Mouse (Mus musculus): Measurements from ENCODE around the gene Spdef. TPM values are rescaled to one million over a fixed set of nuclear protein-coding genes. Genes with fewer than 3 reads are reported as not detected.

Spdef gene
- 1 to 10 TPM; 2.8 to 5.8 TPM for total RNA-seq (2021)

DNA sequence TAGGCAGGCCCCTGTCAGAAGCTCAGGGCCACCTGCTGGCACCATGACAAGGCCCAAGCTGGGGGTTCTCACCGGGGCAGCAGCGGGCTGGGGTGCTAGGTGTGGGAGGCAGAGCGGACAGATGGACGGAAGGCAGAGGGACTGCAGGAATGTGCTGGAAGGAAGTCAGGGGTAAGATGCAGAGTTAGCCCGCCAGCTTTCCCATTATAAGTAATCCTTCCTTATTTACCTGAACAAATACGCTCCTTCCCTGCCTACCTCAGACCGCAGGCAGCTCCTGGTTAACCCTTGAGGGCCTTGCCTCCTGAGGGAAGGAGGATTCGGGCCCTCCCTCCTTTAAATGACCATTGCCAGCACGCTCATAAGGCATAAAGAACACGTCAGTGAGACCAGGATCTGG is at the start of gene Spdef:
Gene Spdef (minus strand): TSS at position 186 of the 400 bp plus-strand sequence.
- no peak for DNase-seq
- intact Hi-C loops (cut with DNase I), result no loop called here

DNA sequence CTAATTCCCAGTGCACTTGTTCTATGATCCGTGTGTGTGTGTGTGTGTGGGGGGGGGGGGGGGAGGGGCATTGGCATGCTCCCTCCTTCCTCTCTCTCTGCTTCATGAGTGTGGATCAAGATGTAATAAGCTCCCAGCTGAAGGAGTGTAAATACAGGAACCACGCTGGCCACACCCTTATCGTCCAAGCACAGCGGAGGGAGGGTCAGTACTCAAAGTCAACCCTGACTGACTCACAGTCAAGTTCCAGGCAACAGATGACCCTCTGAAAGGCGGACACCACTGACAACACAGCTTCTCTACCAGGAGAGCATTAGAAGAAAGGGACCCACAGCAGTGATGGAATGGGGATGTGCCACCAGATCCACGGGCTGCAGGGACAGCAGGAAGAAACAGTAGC is 49.1 kb upstream of the Spdef start:
- intact Hi-C loops (cut with DNase I), result no loop called here
- no peak for DNase-seq

DNA sequence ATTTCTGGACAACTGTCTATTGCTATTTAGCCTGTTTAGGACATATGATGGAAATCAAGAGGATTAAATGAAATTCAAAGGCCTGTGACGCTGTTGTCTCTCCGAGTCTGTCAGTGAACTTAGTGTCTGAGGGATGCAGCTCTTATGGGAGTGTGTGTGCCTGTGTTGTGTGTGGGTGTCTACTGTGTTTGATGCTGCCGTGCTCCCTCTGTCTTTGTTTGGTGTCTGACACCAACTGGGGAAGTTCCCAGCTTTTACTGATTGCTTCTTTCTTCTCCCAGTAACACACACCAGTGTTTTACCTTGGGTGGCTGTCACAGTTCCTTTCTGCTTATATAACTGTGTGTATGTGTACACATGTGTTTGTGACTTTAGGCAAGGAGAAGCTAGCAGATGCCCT is 45.4 kb upstream of the Spdef start:
- DNase-seq, result no peak
- intact Hi-C loops (cut with DNase I), result no loop called here

DNA sequence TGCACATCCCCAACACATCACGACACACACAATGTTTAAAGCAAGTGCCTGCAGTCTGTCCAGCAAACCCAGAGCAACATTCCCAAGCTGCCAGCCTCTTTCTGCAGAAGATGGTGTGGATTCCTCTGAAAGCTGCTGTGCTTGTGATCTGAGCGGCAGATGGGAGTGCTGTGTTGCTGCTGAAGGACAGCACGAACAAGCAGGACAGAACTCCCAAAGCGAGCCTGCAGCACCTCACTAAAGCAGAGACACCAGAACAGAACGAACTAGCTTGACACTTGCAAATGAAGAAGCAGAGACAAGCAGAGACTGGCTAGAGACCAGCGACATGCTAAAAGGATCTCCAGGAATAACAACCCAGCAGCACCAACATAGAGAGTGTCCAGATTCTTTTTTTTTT is 42.9 kb upstream of the Spdef start:
- no peak for DNase-seq
- intact Hi-C loops (cut with DNase I), result no loop called here

DNA sequence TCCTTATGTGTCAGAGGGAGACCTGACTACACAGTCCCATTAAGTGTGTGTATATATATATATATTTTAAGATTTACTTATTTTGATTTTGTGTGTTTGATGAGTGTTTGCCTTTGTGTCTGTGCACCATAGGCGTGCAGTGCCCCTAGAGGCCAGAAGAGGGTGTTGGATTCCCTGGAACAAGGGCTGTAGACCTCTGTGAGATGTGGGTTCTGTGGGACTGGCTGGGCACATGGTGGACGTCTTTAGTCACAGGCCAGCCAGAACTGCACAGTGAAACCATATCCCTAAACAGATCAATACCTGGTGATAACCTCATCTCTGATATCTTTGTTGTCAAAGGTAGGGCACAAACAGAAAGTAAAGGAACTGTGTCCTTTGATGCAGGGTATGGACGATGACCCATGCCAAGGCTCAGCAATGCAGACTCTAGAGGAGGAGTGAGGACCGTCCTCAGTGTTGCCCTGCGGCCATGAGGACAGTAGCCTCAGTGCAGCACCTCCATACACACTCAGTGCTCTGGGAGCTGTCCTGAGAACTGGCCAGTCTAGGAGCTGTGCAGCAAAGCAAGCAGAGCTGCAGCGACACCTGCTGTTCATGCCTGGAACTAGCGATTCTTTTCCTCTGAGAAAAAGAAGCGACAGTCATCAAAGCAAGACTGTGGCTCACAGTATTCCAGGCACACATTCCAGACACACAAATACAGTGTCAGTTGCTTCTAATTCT is 40.2 kb upstream of the Spdef start:
- intact Hi-C loops (cut with DNase I), result no loop called here
- DNase-seq, result peak; percentile 81

DNA sequence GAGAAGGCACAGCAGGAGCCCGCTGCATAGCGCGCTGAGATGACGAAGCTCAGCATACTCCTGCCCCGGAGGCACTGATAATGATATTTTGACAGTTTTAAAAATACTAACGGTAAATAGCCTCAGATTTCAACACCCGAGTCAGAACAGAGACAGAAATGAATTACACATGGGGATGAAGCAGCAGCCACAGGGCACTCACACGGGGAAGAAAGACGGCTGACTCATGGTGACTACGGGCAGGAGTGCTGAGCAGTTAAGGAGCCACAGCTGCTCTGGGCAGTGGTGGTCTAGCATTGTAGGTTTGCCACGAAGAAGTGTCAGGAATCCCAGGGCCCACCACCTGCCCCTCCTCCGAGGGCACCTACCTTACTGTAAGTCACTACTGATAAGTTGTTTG is 38.8 kb upstream of the Spdef start:
- DNase-seq, result no peak
- intact Hi-C loops (cut with DNase I), result no loop called here

DNA sequence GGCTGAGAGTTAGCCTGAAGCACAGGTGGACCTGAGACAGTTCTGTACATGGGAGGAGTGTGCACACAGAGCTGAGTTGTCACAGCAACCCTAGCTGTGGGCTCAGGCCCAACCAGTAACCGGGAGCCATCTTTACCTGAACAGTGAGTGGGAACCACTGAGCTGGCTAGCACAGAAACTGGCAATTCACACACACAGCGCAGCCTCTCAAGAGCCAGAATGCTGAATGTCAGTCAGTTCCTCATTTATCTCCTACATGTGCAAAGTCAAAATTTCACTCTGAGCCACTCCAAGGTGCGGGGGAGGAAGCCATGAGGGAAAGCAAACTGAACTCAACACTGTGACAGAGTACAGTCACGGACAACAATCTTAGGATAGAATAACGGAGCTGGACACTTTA is 38.4 kb upstream of the Spdef start:
- intact Hi-C loops (cut with DNase I), result no loop called here
- no peak for DNase-seq

DNA sequence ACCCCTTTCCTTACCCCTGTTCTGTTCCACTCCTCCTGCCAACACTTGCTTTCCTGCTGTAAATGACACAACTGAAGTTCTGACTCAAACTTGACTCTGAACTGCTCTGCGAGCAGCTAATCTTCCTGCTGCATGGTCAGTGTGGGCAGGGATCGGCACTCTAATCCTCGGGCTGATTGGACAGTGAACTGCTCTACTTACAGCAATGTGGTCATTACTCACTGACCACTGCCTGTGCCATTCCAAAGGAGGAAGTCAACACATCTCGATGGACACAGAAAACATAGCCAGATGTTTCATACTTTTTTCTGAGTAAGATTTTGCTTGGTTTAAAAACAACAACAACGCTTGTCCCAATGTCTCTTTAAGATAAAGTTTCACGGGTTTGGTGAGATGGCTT is 36.3 kb upstream of the Spdef start:
- intact Hi-C loops (cut with DNase I), result no loop called here
- DNase-seq, result no peak

DNA sequence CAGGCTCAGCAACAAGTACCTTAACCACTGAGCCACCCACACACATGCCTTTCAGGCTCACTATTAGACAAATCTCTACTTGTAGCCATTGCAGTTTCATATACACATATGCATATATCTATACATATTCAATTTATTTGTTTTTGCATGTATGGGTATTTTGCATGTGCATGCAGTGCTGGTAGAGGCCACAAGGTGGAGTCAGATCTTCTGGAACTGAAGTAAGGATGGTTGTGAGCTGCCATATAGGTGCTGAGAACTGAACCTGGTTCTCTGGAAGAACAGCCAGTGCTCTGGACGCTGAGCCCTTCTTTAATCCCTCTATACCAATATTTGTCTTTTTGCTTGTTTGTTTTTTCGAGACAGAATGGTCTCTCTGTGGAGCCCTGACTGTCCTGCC is 35.7 kb upstream of the Spdef start:
- DNase-seq, result no peak
- intact Hi-C loops (cut with DNase I), result loop anchor here (5.0 kb wide), 1 partner anchor 127 kb away; the partner anchor contains the start of genes RPS10-NUDT3 and Rps10

DNA sequence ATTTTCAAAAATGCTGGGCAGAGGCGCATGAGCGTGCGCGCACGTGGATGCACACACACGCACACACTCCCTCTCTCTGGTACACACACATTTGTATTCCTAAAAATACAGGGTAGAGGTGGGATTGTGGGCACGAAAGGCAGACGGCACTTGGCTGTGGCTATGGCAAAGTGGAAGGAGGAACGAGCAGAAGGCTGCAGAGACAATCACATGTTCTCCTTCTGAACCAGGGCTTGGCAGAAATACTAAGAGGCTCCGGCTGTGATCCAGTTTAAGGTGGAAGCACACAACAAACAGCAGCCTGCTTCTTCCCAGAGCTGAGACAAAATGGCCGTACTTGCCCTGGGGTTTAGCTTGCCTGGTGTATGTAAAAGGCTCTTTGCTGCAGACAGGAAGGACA is 34.1 kb upstream of the Spdef start:
- no peak for DNase-seq
- intact Hi-C loops (cut with DNase I), result loop anchor here (5.0 kb wide), 1 partner anchor 126 kb away; the partner anchor contains the start of genes RPS10-NUDT3 and Rps10

DNA sequence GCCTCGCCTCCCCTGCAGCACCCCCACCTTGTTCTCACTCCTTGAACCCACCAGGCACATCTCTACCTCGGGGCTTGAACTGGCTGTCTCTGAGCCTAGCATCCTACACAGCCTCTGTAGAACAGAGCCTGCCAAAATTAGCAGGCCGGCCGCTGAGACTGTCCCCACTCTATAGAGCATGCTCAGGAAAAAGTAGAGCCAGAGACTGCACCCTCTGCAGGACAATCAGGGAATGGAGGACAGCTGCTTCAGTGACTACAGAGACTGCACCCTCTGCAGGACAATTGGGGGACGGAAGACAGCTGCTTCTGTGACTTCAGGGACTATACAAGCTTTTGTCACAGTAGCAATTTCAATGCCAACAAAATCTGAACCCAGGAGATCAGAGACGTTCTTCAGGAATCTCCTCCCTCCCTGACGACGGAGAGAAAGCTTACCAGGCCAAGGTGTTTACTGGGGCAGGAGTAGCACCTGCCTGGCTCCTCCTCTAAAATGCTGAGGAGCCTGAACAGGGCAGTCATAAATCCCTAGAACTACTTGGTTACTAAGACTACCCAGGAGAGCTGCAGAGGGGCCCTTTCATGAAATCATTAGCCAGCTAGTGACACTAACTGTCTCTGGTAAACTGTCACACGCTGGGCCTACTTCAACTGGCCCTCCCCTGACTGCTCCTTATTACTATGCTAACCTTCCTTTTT is 33.0 kb upstream of the Spdef start:
- DNase-seq, result peak; percentile 92
- intact Hi-C loops (cut with DNase I), result loop anchor here (5.0 kb wide), 1 partner anchor 124 kb away; the partner anchor contains the start of genes RPS10-NUDT3 and Rps10

DNA sequence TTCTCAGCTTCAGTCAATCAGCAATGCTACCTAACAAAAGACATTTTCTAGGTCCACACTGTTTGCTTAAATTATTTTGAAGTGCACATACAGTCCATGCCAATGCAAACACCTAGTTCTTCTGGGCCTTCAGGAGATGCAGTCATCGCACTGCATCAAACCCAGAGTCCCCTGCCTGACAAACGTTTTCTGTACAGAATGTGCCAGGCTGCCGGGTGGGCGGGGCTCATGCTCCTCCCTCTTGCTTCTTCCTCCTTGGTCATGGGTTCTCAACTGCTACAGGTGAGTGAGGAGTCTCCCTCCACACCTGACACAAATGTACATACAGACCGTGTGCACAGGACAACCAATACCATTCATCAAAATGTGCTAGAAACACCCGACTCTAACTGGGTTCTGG is 31.4 kb upstream of the Spdef start:
- intact Hi-C loops (cut with DNase I), result loop anchor here (5.0 kb wide), 1 partner anchor 123 kb away; the partner anchor contains the start of genes RPS10-NUDT3 and Rps10
- no peak for DNase-seq

DNA sequence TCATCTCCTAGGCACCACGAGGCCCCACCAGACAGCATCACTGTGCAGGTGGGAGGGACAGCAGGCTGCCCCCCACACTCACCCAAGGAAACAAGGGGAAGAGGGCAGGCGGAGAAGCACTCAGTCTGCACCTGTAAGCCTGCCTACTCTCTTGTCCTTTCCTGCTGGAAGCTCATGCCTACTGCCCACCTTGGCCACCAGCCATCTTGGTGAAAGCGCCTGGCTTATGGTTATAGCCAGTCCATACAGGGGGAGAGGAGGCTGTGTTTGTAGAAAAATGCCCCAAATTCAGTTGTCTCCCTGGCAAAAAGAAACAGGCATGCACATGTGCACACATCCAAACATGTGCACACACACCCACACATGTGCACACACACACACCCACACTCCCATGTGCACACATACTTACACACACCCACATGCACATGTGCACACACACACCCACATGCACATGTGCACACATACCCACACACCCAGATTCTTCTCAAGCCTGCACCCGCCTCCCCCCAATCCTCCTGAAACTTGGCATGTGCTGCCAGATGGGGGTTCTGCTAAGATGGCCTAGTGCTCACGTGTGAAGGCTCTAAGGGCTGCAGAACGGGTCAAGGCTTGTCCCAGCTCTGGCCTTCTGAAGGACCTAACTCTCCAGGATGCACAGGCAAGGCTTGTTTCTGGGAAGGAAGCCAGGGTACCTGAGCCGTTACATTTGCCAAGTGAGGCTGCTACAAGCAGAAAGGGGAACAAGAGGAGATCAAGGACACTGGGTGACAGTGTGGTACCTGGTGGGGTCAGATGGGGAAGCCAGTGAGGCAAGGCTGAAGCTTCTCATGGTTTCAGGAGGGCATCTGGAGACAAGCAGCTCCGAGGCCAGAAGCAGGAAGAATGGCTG is 22.8 kb upstream of the Spdef start:
- intact Hi-C loops (cut with DNase I), result no loop called here
- no peak for DNase-seq

DNA sequence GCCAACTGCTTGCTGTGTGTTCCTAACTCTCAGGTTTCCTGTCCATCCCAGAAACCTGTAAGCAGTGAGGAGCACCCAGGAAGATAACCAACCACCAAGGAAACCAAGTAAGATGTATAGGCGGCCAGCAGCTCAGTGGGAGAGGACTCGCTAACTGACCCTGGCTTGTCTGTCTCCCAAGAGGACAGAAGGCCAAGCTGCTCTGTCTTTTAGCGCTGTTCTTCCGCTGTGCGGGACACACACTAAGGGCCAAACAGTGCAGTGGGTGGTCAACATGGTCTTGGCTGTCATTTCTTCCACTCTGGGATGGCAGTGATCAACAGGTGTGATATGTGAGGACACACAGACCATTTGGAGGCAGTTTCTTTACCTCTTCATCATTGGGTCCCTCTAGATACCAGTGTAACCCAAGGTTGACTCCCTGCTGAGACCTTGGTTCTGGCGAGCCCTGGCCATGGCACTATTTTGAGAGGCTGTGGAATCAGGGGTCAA is 21.7 kb upstream of the Spdef start:
- intact Hi-C loops (cut with DNase I), result no loop called here
- DNase-seq, result peak; percentile 29

DNA sequence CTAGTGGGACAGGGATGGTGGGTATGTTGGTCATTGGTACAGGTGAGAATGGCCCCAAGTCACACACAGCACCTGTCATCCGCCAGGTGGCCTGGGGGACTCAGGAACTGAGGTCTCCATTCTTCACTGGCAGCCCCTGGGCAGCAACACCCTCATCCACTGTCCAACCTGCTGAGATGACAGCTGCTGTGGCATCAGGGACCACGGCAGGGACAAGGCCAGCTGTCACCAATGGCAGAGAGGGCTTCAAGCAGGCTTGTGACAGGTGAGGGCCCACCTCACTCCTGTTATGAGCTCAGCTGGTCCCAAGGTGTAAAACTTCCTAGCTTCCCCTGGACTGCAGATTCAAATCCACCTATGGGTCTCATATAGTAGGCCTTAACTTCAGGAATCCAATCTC is 19.4 kb upstream of the Spdef start:
- DNase-seq, result no peak
- intact Hi-C loops (cut with DNase I), result no loop called here

DNA sequence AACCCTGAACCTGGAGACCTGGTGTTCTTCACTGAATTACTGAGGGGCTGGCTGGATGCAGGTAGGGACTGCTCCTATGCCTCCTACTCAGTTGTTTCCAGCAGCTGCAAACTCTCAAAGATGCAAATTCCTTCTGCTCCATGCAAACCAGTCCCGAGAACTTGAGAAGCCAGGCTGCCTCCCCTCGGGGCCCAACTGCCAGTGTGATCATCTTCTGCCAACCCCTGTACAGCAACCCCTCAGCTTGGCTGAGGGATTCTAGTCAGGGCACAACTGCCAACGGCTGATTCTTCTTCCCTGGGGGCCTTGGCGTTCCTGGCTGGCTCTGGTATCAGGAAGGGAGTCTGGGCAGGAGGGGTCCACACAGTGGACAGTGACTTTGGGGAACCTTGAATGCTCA is 17.7 kb upstream of the Spdef start:
- intact Hi-C loops (cut with DNase I), result no loop called here
- peak; percentile 41 for DNase-seq

DNA sequence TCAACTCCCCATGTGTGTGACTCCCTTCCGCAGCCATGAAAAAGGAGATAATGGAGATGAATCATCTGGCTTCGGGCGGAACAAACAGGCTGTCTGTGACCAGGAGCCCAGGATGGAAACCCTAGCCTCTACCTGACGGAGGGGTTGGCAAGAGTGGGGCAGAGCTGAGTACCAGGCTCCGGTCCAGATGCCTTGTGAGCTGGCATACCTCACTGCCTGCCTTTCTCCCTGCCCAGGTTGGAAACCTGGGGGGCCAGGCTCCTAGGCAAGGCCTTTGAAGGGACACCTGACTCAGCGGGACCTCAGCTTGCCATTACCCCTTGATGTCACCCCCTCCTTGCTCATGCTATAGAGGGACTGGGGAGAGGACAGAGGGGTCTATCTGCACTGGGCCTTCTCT is 12.2 kb upstream of the Spdef start:
- DNase-seq, result no peak
- intact Hi-C loops (cut with DNase I), result no loop called here

DNA sequence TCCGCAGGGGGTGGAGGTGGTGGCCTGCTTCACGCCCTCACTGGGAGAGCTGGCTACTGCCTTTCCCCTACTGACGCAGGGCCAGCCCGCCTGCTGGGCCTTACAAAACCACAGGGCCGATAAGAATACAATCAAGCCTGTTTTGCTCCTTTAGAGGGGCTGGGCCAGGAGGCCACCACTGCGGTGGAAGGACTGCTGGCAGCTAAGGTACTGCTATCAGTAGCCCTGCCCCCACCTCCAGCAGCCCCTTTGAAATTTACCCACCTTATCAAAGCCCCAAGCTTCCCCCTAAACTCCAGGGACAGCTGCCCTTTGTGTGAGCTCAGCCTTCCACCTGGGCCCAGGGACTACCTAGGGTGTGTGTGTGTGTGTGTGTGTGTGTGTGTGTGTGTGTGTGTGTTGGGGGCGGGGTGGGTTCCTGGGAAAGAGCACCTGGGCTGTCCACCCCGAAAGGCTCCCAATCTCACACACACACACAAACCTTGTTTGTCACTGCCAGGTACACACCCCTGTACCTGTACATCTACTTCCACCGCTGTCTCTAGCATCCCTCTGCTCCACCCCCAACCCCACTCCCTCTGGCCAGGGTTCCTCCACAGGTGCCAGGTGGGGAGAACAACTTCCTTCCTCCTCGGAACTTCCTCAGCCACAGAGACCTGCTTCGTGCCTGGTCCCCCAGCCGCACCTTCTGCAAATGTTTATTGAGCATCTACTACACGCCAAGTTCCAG is 5.8 kb upstream of the Spdef start:
- DNase-seq, result no peak
- intact Hi-C loops (cut with DNase I), result no loop called here

DNA sequence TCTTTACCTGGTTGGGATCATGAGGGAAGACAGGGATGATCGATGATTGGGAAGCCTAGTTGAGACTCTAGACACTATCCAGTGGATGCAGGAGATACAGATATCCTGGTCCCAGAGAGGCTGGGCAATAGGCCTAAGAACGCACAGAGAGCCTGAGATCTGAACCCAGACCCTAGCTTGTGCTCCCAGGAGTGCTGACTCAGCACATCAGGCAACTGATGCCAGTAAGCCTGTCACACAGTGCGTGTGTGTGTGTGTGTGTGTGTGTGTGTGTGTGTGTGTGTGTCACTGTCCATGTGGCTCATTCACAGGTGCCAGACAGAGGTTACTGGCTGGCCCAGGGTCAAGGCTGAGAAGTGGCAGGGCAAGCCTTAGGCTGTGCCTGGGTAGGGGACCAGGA is 3.9 kb upstream of the Spdef start:
- intact Hi-C loops (cut with DNase I), result no loop called here
- DNase-seq, result no peak

DNA sequence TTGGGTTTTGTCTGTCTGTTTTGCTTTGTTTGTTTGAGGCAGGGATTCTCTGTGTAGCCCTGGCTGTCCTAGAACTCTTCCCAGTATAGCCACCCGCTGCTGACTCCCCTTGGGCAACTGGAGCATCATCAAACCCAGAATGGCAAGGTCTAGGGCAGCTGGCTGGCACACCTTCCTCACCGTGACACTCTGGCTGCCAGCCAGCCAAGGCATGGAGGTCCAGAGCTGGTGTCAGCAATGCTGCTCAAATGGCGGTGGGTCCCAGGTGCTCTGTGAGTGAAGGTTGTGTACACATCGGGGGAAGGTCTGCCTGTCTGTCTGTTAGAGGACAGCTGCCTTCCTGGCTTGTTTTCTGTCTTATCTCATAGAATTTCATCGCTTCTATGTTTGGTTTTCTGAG is 3.4 kb upstream of the Spdef start:
- intact Hi-C loops (cut with DNase I), result no loop called here

More for the DNA sequence above, 3.4 kb upstream of the Spdef start:
- DNase-seq, result no peak
